Mouse (Mus musculus): ENCODE results near the gene Qsox2.

The Qsox2 gene

DNA sequence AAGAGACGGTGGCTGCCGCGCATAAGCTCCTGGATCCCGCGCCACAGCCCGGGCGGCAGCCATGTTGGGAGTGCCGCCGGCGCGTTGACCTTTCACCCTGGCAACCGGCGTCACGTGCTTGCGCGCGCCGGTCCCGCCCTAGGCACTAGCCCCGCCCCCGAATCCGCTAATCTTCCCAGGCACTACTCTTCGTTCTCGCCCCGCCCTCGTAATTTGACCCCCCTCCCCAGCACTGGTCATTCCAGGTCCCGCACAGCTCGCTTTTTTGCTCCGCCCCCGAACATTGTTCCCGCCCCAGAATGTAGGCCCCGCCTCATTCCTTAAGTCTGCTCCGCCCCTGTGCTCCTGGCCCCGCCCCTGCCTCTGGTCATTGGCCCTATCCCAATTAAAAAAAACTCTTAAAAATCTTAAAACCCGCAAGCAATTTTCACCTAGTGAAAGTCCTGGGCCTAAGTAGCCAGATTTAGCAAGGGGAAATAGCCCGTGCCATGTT, at the start of gene Qsox2:
Qsox2 (minus strand) TSS at position 236 of the 493 bp plus-strand sequence.
- peak; percentile 78 to 93 for DNase-seq (ENCODE audit: low spot score in 2 of 2)

- DNase-seq (ENCODE audit: low spot score in 2 of 2): no peak
Measured at GRCm38 (mm10) chr2:26286391-26286790, 49.1 kb upstream of the Qsox2 start.

DNA sequence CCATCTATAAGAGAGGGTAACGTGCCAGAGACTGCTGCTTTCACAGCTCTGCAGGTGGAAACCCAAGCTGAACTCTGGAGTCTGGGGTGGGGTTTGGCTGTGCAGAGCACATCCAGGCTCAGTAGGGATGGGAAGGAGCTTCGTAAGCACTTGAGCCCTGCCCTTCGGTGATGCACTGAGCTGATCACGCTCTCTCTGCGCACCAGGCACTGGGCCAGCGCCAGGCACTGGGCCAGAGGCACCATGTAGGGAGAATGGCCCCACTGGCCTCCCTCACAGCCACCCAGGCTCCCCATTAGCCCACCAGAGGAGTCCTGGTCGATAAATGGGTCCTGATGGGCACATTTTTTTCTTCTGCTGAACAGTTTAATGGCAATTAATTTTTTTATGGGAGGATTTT, 48.5 kb upstream of the Qsox2 start:
- DNase-seq (ENCODE audit: low spot score in 2 of 2): no peak

GRCm38 (mm10) chr2:26280594-26280993, 43.3 kb upstream of the Qsox2 start:
- DNase-seq (ENCODE audit: low spot score in 2 of 2): no peak

GRCm38 (mm10) chr2:26279712-26280111, 42.4 kb upstream of the Qsox2 start:
- DNase-seq (ENCODE audit: low spot score in 2 of 2): no peak

DNA sequence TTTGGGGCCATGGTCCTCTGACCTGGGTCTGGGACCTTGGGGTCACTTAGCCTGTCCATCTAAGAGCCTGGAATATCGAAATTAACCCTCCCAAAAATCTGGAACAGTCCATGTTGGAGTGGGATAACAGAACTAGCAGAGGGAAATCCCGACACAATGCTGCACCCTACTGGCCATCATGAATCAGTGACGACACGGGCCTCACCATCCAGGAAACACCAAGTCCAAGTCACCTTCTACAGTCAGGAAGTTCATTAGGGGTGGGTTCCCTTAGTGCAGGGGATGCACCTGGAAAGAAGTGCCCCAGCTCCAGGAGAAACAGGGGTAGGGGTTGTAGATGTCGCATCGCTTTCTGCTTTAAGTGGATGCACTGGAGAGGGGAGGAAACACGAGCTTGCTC, 36.3 kb upstream of the Qsox2 start:
- DNase-seq (ENCODE audit: low spot score in 2 of 2): peak in 1 of 2 experiments; percentile 38

DNA sequence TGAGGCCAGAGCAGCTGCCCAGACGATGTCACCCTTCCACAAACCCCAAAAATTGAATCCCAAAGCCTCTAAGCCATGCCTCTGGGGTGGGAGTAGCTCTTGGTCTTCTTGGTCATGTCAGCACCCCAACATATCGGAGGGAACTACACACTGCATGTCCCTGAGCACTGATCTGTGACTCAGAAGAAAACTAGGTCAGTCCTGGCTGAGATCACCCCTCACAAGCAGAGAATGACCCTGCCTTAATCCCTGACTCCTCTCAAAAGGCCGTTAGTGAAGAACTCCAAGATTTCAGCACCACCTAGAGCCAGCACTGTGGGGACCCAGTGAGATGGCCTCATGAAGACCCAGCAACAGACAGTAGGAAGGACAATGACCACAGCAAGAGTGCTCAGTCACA, 30.9 kb upstream of the Qsox2 start:
- DNase-seq (ENCODE audit: low spot score in 2 of 2): no peak

GRCm38 (mm10) chr2:26266066-26266742, 28.9 kb upstream of the Qsox2 start:
- no peak for DNase-seq (ENCODE audit: low spot score in 2 of 2)

GRCm38 (mm10) chr2:26265095-26265494, 27.8 kb upstream of the Qsox2 start:
- DNase-seq (ENCODE audit: low spot score in 2 of 2): no peak

DNA sequence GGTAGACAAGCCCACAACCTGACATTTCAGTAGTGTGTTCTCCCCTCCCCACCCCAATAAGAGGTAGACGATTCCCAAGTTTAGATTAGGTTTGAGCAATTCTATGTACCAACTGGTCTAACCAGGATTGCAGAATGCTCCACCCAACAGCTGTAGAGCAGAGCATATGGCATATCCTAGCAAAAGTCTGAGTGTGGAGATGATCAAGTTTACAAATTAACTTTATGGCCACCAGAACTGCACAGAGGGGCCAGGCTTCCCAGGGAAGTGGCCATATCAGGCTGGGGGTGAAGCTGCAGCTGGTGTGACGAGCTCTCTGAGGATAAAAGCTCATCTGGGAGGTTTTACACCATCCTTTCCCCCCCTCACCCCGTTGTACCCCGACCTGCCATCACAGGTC, 27.3 kb upstream of the Qsox2 start:
- DNase-seq (ENCODE audit: low spot score in 2 of 2): no peak

DNA sequence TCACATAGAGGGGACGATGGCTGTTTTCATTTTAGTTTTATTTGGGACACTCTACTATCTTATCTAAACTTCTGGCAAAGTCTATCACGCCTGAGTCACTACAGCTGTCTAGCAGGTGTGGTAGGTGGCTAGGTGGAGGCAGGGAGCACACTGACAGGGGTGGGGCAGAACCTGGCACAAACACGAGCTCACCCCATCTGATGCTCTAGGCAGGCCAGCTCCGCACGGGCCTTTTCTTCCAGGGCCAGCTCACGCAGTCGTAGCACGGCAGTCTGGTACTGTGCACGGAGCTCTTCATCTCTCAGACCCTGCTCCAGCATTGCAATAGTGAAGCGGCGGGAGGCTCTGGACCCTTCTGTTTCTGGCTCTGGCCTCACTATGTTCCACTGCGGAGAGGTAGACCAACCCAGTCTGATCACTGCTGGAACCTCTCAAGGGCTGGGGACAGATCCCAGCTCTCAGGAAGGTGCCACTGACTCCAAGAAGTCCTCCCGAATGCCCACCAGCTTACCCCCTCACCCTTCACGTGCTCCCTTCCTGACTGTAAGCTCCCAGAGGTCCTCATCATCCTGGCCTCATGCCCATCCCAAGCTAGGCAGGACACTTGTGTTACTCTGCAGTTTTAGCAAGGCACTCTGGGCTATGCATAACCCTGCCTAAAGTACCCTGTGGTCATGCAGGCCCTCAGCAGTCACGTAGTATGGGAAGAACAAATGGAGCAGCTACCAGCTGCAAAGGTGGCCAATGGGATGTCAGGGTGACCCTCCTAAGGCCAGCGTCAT, 20.2 kb upstream of the Qsox2 start:
- DNase-seq (ENCODE audit: low spot score in 2 of 2): no peak

DNA sequence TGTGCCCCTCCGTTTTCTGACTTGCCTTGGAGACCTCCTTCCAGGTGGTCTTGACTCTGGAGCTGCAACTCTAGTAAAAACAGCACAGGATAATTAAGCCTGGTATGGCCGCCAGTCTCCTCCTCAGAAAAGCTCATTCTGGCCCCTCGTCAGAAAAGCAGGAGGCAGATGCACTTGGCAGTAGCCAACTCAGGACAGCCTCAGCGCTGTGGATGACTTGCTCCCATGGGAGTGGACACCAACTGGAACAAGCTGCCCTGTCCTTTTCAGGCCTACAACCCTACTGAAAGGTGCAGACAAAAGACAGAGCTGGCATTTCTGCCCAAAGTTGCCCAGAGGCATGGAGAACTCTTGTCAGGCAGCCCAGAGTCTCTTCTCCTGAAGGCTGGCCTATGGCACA, 17.5 kb upstream of the Qsox2 start:
- DNase-seq (ENCODE audit: low spot score in 2 of 2): no peak

GRCm38 (mm10) chr2:26252514-26253206, 15.3 kb upstream of the Qsox2 start:
- no peak for DNase-seq (ENCODE audit: low spot score in 2 of 2)

- no peak for DNase-seq (ENCODE audit: low spot score in 2 of 2)
Measured at GRCm38 (mm10) chr2:26247531-26247930, 10.2 kb upstream of the Qsox2 start.

DNA sequence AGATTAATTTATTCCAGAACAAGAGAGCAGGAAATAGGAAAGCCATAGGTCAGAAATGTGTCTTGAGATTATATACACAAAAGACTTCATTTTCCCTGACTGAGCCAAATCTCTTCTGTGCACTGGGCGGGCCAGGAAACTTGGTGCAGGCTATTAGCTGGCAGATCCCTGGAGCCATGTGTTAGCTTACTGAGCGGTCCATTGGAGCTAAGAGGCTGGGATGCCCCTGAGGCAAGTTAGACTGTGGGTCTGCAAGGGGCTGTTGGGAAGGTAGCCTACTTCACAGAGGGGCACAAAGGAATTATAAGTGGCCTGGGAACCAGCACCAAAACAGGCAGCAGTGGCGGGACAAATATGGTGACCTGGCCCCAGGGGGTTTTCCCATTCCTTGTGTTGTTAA, 3.5 kb upstream of the Qsox2 start:
- DNase-seq (ENCODE audit: low spot score in 2 of 2): no peak

DNA sequence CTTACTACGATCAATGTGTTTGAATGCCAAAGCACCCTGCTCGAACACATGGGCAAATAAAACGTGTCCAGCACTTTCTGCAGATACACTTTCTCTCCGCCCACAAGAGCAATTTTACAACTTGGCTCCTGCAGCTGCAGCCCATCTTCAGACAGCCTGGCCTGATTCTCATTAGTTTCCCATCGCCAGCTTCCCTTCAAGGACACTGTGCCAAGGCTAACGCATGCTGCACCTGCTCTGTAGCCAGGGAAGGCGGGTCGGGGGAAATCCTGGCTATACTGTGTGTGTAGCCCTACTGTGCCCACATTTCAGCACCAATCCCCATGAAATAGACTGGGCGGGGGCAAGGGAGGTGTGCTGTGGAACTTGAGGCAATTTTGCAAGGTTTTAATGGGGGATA, 3.0 kb upstream of the Qsox2 start:
- DNase-seq (ENCODE audit: low spot score in 2 of 2): no peak

DNA sequence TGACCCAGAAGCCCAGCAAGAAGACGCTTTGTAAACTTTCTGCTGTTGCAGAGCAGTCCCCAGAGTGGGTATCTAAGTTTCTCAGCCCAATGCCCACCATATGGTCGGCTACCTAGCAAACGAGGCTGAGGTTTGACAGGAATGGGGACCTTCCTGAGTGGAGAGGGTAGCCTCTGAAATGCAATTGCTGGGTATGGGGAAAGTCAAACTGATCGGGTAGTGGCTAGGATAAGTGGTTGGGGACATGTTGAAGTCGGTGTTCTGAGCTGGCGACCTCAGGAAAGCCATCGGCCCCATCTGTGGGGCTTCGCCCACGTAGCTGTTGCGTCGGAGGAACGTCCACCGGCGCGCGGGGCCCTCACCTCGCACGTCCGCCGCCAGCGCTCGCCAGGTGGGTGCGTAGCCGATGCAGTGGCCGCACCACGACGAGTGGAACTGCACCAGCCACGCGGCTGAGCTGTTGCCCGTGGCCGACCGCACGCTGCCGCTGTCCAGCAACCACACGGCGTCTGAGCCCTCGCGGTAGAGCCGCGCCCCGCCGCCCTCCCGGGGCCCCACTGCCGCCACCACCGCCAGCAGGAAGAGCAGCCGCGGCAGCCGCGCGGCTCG, 540 bp downstream of the Qsox2 start:
- no peak for DNase-seq (ENCODE audit: low spot score in 2 of 2)

DNA sequence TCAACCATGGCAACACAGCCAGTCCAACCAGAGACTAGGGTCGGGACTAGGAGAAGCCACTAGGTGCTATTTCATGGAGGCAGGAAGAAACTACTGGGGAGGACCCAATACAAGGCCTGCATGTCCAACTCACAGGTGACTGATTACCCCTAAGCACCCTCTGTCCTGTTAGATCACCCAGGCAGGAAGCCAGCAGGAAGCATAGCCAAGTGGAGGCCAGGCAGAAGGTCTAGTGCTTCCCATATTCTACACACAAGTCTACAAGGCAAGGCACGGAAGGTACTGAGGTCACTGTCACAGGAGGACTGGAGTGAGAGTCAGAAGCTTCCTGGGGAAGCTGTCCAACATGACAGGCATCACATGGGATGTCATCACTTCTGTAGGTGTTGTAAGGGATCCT, 2.6 kb downstream of the Qsox2 start:
- no peak for DNase-seq (ENCODE audit: low spot score in 2 of 2)

DNA sequence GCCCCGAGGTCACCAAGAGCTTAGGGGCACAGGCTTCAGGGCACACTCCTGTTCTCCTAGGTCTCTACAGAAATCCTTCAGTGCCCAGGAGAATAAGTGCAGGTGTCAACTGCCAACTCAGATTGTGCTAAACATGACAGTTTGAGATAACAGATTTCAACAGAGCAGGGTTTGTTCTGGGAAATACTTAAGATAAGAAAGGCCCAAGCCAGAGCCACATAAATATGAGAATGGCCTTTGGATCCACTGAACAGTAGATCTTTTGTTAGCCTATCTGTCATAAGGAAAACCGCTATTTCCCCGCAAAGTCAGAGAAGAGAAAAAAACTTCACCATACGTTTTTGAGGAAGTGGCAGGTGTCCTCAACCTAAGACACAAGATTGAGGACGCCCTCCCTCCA, 3.1 kb downstream of the Qsox2 start:
- no peak for DNase-seq (ENCODE audit: low spot score in 2 of 2)

DNA sequence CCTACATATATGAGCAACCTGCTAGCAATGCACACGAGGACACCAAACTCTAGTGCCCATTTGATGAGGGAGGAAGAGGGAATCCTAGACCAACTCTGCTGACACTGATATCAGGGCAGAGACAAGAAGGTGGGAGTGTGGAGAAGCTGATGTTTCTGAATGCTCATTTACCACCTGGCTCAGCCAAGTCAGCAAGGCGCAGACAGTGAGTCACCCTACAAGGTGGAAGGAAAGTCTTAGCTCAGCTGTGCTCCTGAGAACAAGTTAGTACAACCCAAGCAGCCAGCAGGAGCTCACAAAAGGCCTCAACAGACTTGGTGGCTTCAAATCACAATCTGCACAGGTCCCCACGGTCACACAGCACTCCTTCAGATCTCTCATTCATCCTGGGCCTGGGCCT, 6.0 kb downstream of the Qsox2 start:
- DNase-seq (ENCODE audit: low spot score in 2 of 2): no peak

GRCm38 (mm10) chr2:26230253-26230652, 7.1 kb downstream of the Qsox2 start:
- no peak for DNase-seq (ENCODE audit: low spot score in 2 of 2)

GRCm38 (mm10) chr2:26227788-26228187, 9.5 kb downstream of the Qsox2 start:
- no peak for DNase-seq (ENCODE audit: low spot score in 2 of 2)

Measured in spleen, postnatal 10 days (tissue).